ENCODE assay signal across 22 mouse cellular contexts in the genomic region with DNA sequence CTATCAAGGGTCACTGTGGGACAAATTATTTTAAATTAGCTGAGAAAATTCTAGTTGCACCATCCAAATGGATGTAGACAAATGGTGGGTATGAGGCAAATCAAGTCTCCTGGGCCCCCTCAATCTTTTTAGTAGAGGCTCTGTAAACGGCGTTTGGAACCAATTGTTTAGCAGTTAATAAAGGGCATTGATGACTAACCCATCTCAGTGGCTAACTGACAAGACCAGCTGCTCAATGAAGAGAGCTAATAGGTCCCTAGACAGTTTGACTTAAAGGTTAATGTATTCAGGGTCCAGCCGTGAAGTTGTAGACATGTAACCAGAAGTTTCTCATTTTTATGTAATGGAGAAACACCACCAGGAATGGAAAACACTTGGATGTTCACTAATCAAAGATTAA.
A peak's percentile ranks its signal among the peaks of the same experiment; 100 is the strongest.
DNase-seq lines count a peak whose midpoint lies in the region; ATAC-seq lines count a peak whose summit lies in the region.
"Had no signal": no experiment of that assay in that cellular context is flagged by ENCODE, and none has a peak within 500 bp of the region (broad histone marks: within the 10 kb centered on the region; RNA-seq: fewer than 3 reads in every experiment).

No protein-coding gene starts in this region.

- H3K27me3 ChIP-seq in hindbrain, embryonic 12.5 days, result no peaks in the 10 kb centered on the region
- H3K27me3 ChIP-seq in hindbrain, embryonic 10.5 days (ENCODE audit: insufficient read depth, poor library complexity, severe bottlenecking), result no peaks in the 10 kb centered on the region
- no peaks in the 10 kb centered on the region for H3K27me3 ChIP-seq in neural tube, embryonic 11.5 days (ENCODE audit: control insufficient read depth, insufficient read depth, low read length)
- no peaks in the 10 kb centered on the region for H3K27me3 ChIP-seq in neural tube, embryonic 15.5 days (replicated peaks)
- no peaks in the 10 kb centered on the region for H3K27me3 ChIP-seq in neural tube, embryonic 14.5 days (ENCODE audit: control insufficient read depth, insufficient read depth, low read length)

- no peak overlapping the region for H3K4me2 ChIP-seq in hindbrain, embryonic 12.5 days (replicated peaks)
- no peak overlapping the region for H3K4me2 ChIP-seq in neural tube, embryonic 11.5 days (ENCODE audit: low read depth)
- H3K4me2 ChIP-seq in neural tube, embryonic 15.5 days, result no peak overlapping the region
- no peak overlapping the region for H3K4me2 ChIP-seq in neural tube, embryonic 14.5 days (ENCODE audit: low read depth, low read length)

- peak; percentile 8 for DNase-seq in embryo, embryonic 10.5 days (ENCODE audit: low spot score)
- no peak for DNase-seq in embryo, embryonic 10 days (ENCODE audit: low spot score)
- DNase-seq in hindbrain, embryonic 10.5 days (ENCODE audit: low spot score), result no peak
- peak; percentile 10 for DNase-seq in neural tube, embryonic 11.5 days (ENCODE audit: low spot score)
- no peak for DNase-seq in adrenal gland, adult 2 months
- DNase-seq: adrenal gland, postnatal 14 days; B cell, adult 2 months; cerebellum, adult 18-20 months; cerebellum, adult 9-11 months; gastrocnemius, adult 2 months; gastrocnemius, postnatal 25 days; heart, postnatal 10 days; heart, postnatal 4 days had no signal

- H3K36me3 ChIP-seq in hindbrain, embryonic 12.5 days, result no peaks in the 10 kb centered on the region
- H3K36me3 ChIP-seq in hindbrain, embryonic 10.5 days, result no peaks in the 10 kb centered on the region
- H3K36me3 ChIP-seq in neural tube, embryonic 11.5 days (ENCODE audit: control insufficient read depth, insufficient read depth, low read length), result no peaks in the 10 kb centered on the region
- H3K36me3 ChIP-seq in neural tube, embryonic 15.5 days, result no peaks in the 10 kb centered on the region
- H3K36me3 ChIP-seq in neural tube, embryonic 14.5 days (ENCODE audit: control insufficient read depth, insufficient read depth, low read length), result no peaks in the 10 kb centered on the region
- H3K36me3 ChIP-seq: embryonic facial prominence, embryonic 10.5 days; forebrain, embryonic 10.5 days; heart, embryonic 10.5 days had no signal

- 50% methylated on average over 3 of the region's 3 CpGs for WGBS in hindbrain, embryonic 12.5 days
- 69% methylated on average over 3 of the region's 3 CpGs for WGBS in hindbrain, embryonic 10.5 days
- 52% methylated on average over 3 of the region's 3 CpGs for WGBS in neural tube, embryonic 11.5 days
- WGBS in neural tube, embryonic 15.5 days, result 40% methylated on average over 3 of the region's 3 CpGs
- 37% methylated on average over 3 of the region's 3 CpGs for WGBS in neural tube, embryonic 14.5 days

- H3K27ac ChIP-seq in hindbrain, embryonic 12.5 days, result no peak overlapping the region
- no peak overlapping the region for H3K27ac ChIP-seq in hindbrain, embryonic 10.5 days
- no peak overlapping the region for H3K27ac ChIP-seq in neural tube, embryonic 11.5 days (ENCODE audit: low read depth, low read length)
- H3K27ac ChIP-seq in neural tube, embryonic 15.5 days (replicated peaks), result no peak overlapping the region
- H3K27ac ChIP-seq in neural tube, embryonic 14.5 days (ENCODE audit: low read depth, low read length), result no peak overlapping the region
- H3K27ac ChIP-seq: embryonic facial prominence, embryonic 10.5 days; forebrain, embryonic 10.5 days; gastrocnemius, adult 2 months; heart, embryonic 10.5 days had no signal

- H3K9ac ChIP-seq in hindbrain, embryonic 12.5 days, result no peak overlapping the region
- H3K9ac ChIP-seq in neural tube, embryonic 11.5 days (ENCODE audit: low read length), result no peak overlapping the region
- no peak overlapping the region for H3K9ac ChIP-seq in neural tube, embryonic 15.5 days (replicated peaks)
- H3K9ac ChIP-seq in neural tube, embryonic 14.5 days (replicated peaks; ENCODE audit: low read depth, low read length), result no peak overlapping the region

- no peaks in the 10 kb centered on the region for H3K4me1 ChIP-seq in hindbrain, embryonic 12.5 days
- no peaks in the 10 kb centered on the region for H3K4me1 ChIP-seq in hindbrain, embryonic 10.5 days (replicated peaks)
- H3K4me1 ChIP-seq in neural tube, embryonic 11.5 days (ENCODE audit: control insufficient read depth, insufficient read depth, low read length), result no peaks in the 10 kb centered on the region
- H3K4me1 ChIP-seq in neural tube, embryonic 15.5 days, result no peaks in the 10 kb centered on the region
- H3K4me1 ChIP-seq in neural tube, embryonic 14.5 days (ENCODE audit: control insufficient read depth, insufficient read depth, low read length), result no peaks in the 10 kb centered on the region
- H3K4me1 ChIP-seq: embryonic facial prominence, embryonic 10.5 days; forebrain, embryonic 10.5 days; heart, embryonic 10.5 days had no signal

- no peak overlapping the region for H3K4me3 ChIP-seq in hindbrain, embryonic 12.5 days
- H3K4me3 ChIP-seq in hindbrain, embryonic 10.5 days, result no peak overlapping the region
- H3K4me3 ChIP-seq in neural tube, embryonic 11.5 days (ENCODE audit: low read depth, low read length), result no peak overlapping the region
- H3K4me3 ChIP-seq in neural tube, embryonic 15.5 days (replicated peaks), result no peak overlapping the region
- no peak overlapping the region for H3K4me3 ChIP-seq in neural tube, embryonic 14.5 days (ENCODE audit: low read depth, low read length)
- H3K4me3 ChIP-seq: embryonic facial prominence, embryonic 10.5 days; forebrain, embryonic 10.5 days; gastrocnemius, adult 2 months; heart, embryonic 10.5 days had no signal

- peak; percentile 54; the same call in 1 of the 2 replicates for ATAC-seq in hindbrain, embryonic 12.5 days (ENCODE audit: low FRiP score)
- ATAC-seq in neural tube, embryonic 11.5 days (ENCODE audit: insufficient read depth, low FRiP score, low TSS enrichment), result peak; percentile 67
- ATAC-seq in neural tube, embryonic 15.5 days (ENCODE audit: low FRiP score), result no peak
- peak; percentile 46; the same call in 1 of the 2 replicates for ATAC-seq in neural tube, embryonic 14.5 days (ENCODE audit: low read depth)
- ATAC-seq: forebrain, embryonic 14.5 days; hindbrain, embryonic 16.5 days; inflammation-experienced regulatory T-cells, adult 6 months had no signal

- no peaks in the 10 kb centered on the region for H3K9me3 ChIP-seq in hindbrain, embryonic 12.5 days (replicated peaks)
- H3K9me3 ChIP-seq in hindbrain, embryonic 10.5 days, result no peaks in the 10 kb centered on the region
- no peaks in the 10 kb centered on the region for H3K9me3 ChIP-seq in neural tube, embryonic 11.5 days (ENCODE audit: control insufficient read depth, low read length)
- H3K9me3 ChIP-seq in neural tube, embryonic 15.5 days (replicated peaks), result no peaks in the 10 kb centered on the region
- H3K9me3 ChIP-seq in neural tube, embryonic 14.5 days (ENCODE audit: control insufficient read depth, low read length), result no peaks in the 10 kb centered on the region
- H3K9me3 ChIP-seq: embryonic facial prominence, embryonic 10.5 days; forebrain, embryonic 10.5 days; heart, embryonic 10.5 days had no signal

Comparison
In these comparisons a context has a peak if more than half of its experiments do, and no peak if none do; other contexts are left out.
1. DNase-seq: peak in embryo, embryonic 10.5 days (single experiment) and neural tube, embryonic 11.5 days (single experiment); none in embryo, embryonic 10 days (single experiment), hindbrain, embryonic 10.5 days (single experiment) and adrenal gland, adult 2 months (single experiment).